Mouse (Mus musculus) gastrocnemius, adult 8-10 months (tissue): ENCODE data around the gene Lrp5. TPM values are rescaled to one million over a fixed set of nuclear protein-coding genes. Genes with fewer than 3 reads are reported as not detected.
"Not testable (repeated sequence)": the region's sequence is repeated elsewhere in the genome, so short reads cannot be mapped to it uniquely, and the experiment has no call there.

ENCODE experiments used
- DNase-seq, 2 experiments: peaks; one replicate each; pipeline ENCODE4 v3.0.0; 2022; ENCODE audit warnings: low spot score in 2 of 2
- total RNA-seq, 4 experiments: library from RNA; stranded (reverse); gene quantifications; 2 replicates each; pipeline ENCODE4 v1.2.4; 2022

Lrp5 gene
- total RNA-seq, 4 experiments from 2014 or later = 18.5 to 23.0 (median 19.6) TPM

DNA sequence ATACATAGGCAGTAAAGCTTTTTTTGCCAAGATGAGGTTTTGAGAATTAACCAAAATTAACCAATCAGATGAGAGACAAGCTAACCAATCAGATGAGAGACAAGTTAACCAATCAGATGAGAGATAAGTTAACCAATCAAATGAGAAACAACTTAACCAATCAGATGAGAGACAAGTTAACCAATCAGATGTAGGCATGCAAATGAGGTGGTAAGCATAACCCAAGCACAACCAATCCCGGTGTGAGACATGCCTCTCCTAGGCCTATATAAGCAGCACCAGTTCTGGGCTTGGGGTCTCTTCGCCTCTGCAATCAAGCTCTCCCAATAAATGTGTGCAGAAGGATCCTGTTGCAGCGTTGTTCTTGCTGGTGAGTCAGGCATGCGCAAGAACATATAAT is 29.3 kb downstream of the Lrp5 start:
- not testable (repeated sequence) for DNase-seq

- DNase-seq = no peak
These were observed 30.2 kb downstream of the Lrp5 start for GRCm38 (mm10) chr19:3656144-3656543.

GRCm38 (mm10) chr19:3654940-3655339 is 31.4 kb downstream of the Lrp5 start:
- no peak for DNase-seq

GRCm38 (mm10) chr19:3654058-3654457 is 32.3 kb downstream of the Lrp5 start:
- no peak for DNase-seq

DNA sequence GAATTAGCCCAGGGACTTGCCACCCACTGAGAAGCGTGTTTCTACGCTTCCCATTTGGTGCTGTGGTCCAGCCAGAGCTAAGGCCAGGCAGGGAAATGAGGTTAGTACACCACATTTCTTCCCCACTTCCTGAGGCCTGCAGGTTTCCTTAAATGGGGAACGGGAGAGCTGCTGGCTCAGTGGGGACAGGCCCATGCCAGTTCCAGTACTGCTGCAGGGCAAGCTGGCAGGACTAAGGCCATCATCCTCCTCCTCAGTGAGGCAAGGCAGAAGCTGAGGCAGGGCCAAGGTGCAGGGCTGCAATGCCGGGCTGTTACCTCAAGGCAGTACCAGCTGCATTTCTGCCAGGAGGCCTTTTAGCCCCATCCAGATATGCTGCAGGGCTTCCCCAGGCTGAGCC is 32.9 kb downstream of the Lrp5 start:
- no peak for DNase-seq

DNA sequence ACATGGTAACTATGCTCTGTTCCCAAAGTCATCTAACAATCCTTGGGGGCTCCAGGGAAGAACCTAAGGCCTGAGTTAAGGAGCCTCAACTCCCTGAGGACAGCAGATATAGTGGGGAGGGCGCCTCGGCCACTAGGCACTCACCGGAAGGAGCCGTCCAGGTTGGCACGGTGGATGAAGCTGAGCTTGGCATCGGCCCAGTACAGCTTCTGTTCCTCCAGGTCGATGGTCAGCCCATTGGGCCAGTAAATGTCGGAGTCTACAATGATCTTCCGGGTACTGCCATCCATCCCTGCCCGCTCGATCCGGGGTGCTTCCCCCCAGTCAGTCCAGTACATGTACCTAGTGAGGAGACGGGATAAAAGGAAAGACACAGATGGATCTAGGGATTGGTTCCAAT is 34.4 kb downstream of the Lrp5 start:
- DNase-seq = no peak

GRCm38 (mm10) chr19:3651220-3651619 is 35.1 kb downstream of the Lrp5 start:
- DNase-seq = no peak

GRCm38 (mm10) chr19:3650448-3650847 is 35.9 kb downstream of the Lrp5 start:
- DNase-seq = no peak

DNA sequence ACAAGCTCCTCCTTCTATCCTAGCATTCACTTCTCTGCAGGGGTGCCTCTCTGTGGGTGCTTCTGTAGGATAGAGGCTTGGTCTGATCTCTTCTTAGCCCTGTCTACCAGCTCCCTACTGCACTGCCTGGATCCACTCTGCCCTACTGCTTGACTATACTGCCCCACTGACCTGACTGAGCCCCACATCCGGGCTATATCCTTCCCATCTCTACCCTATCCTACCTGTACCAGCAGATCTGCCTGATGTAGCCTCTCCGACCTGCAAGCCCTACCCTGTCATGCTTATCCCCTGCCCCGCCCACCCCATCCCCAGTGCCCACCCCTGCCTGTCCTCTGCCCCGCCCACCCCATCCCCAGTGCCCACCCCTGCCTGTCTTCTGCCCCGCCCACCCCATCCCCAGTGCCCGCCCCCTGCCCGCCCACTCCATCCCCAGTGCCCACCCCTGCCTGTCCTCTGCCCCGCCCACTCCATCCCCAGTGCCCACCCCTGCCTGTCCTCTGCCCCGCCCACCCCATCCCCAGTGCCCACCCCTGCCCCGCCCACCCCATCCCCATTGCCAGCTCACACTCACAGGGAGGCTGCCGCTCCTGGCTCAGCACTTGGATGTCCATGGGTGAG is 37.4 kb downstream of the Lrp5 start:
- no peak for DNase-seq

- no peak for DNase-seq
These were observed 38.4 kb downstream of the Lrp5 start for GRCm38 (mm10) chr19:3647999-3648398.

- no peak for DNase-seq
These were observed 40.6 kb downstream of the Lrp5 start for GRCm38 (mm10) chr19:3645813-3646212.

GRCm38 (mm10) chr19:3645318-3645717 is 41.0 kb downstream of the Lrp5 start:
- DNase-seq = no peak

- DNase-seq = no peak
These were observed 46.8 kb downstream of the Lrp5 start for GRCm38 (mm10) chr19:3639561-3639960.

GRCm38 (mm10) chr19:3638698-3639097 is 47.7 kb downstream of the Lrp5 start:
- no peak for DNase-seq

- no peak for DNase-seq
These were observed 54.3 kb downstream of the Lrp5 start for GRCm38 (mm10) chr19:3632018-3632417.

GRCm38 (mm10) chr19:3631431-3631830 is 54.9 kb downstream of the Lrp5 start:
- DNase-seq = no peak

GRCm38 (mm10) chr19:3630486-3630885 is 55.9 kb downstream of the Lrp5 start:
- DNase-seq = no peak

- no peak for DNase-seq
These were observed 56.3 kb downstream of the Lrp5 start for GRCm38 (mm10) chr19:3630027-3630426.

- no peak for DNase-seq
These were observed 58.1 kb downstream of the Lrp5 start for GRCm38 (mm10) chr19:3628223-3628622.

DNA sequence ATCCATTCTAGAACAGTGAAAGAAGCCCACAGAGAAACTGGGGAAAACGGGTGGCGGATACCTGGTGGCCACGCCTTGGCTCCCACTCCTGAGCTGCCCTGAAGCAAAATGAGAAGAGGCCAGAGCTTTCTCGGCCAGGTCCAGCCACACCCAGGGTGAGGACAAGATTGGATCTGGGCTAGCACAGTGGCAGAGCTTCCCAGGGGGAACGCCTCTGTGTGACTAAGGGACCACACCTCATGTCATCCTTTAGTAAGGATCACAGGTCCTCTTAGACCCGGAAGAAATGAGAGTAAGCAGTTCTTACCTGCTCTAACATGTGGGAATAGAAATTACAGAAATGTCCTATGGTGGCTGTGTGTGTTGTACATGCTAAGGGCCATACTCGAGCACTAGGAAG is 61.3 kb downstream of the Lrp5 start:
- DNase-seq = no peak

- peak; percentile 27 to 43 for DNase-seq
These were observed 62.5 kb downstream of the Lrp5 start for GRCm38 (mm10) chr19:3623824-3624223.

GRCm38 (mm10) chr19:3623294-3623693 is 63.1 kb downstream of the Lrp5 start:
- DNase-seq = no peak

DNA sequence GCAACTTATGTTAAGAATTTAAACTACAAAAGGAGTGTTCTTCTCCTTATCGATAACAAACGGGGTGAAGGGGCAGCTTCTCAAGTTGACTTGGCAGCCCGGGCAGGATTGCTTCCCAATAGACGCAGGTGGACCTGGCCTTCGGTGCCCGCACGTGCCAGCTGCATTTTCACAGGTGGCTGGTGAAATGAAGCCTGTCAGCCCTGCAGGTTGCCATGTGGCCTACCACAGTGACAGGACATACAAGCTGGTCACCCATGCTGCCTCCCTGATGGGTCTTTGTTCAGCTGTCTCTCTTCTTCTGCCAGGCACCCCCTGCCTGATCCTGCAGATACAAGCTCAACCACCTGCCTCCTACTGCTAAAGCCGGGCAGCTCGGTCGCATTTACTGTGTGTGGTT is 65.5 kb downstream of the Lrp5 start:
- no peak for DNase-seq

DNA sequence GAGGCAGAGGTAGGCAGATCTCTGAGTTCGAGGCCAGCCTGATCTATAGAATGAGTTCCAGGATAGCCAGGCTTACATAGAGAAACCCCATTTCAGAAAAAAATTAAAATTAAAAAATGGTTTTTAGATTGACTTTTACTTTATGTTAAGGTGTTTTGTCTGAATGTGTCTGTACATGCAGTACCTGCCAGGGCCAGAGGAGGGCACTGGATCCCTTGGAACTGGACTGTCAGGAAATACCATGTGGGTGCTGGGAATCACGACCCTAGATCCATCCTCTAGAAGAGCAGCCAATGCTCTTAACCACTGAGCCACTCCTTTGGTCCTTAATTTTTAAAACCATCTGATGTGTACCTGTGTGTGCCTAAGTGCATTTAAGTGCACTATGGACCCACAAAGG is 67.0 kb downstream of the Lrp5 start:
- DNase-seq = no peak
